Mouse (Mus musculus) erythroblast, embryonic 14.5 days (primary cell): ENCODE results near the gene Ctc1.

Experiments used
- GATA1 ChIP-seq: IDR thresholded peaks from 2 replicates; pipeline ENCODE4 v1.6.1; 2012; ENCODE audit warnings: low read length, inconsistent platforms, mixed read lengths
- TAL1 ChIP-seq: IDR thresholded peaks from 3 replicates; pipeline ENCODE4 v1.6.1; 2012; ENCODE audit warnings: low read length, inconsistent platforms, mixed read lengths

- no peak for TF ChIP-seq GATA1
- TF ChIP-seq TAL1, result no peak
These were observed 6.2 kb upstream of the Ctc1 start for GRCm38 (mm10) chr11:69009508-69009907.
